Mouse (Mus musculus) embryonic facial prominence, embryonic 11.5 days (tissue): ENCODE measurements around the gene Mab21l2. TPM values are rescaled to one million over a fixed set of nuclear protein-coding genes. Genes with fewer than 3 reads are reported as not detected.

Source experiments
- ATAC-seq: fragments of 200-750 bp; cut with Nextera tagmentation; replicated peaks from 2 replicates; pipeline ENCODE4 v1.8.0; 2017; ENCODE audit warnings: low read depth; ENCODE audit not compliant: insufficient number of reproducible peaks, low FRiP score, low TSS enrichment
- DNase-seq: peaks from one replicate; pipeline ENCODE4 v3.0.0-alpha.2; 2015; ENCODE audit warnings: low spot score
- H3K27ac ChIP-seq: fragments of 300-500 bp; sonication (generic); replicated peaks from 2 replicates; pipeline ENCODE4 v1.5.1; 2014; ENCODE audit warnings: mild to moderate bottlenecking, low read depth, low read length, control low read depth
- H3K27me3 ChIP-seq: fragments of 300-500 bp; sonication (generic); 2 replicates; pipeline ENCODE4 v1.6.1; 2014; ENCODE audit warnings: mild to moderate bottlenecking, low read length, moderate library complexity, mixed read lengths; ENCODE audit not compliant: control insufficient read depth, insufficient read depth
- H3K36me3 ChIP-seq: fragments of 300-500 bp; sonication (generic); replicated peaks from 2 replicates; pipeline ENCODE4 v1.6.1; 2014; ENCODE audit warnings: low read depth, mild to moderate bottlenecking, low read length, moderate library complexity, mixed read lengths; ENCODE audit not compliant: control insufficient read depth, insufficient read depth
- H3K4me1 ChIP-seq: fragments of 300-500 bp; sonication (generic); 2 replicates; pipeline ENCODE4 v1.6.1; 2014; ENCODE audit warnings: low read length, mixed read lengths; ENCODE audit not compliant: control insufficient read depth, insufficient read depth
- H3K4me2 ChIP-seq: fragments of 300-500 bp; sonication (generic); 2 replicates; pipeline ENCODE4 v1.6.1; 2014; ENCODE audit warnings: low read depth, mild to moderate bottlenecking, control low read depth, low read length, moderate library complexity
- H3K4me3 ChIP-seq: fragments of 300-500 bp; sonication (generic); 2 replicates; pipeline ENCODE4 v1.5.1; 2014; ENCODE audit warnings: low read depth, low read length, control low read depth
- H3K9ac ChIP-seq: fragments of 300-500 bp; sonication (generic); replicated peaks from 2 replicates; pipeline ENCODE4 v1.6.1; 2014; ENCODE audit warnings: mild to moderate bottlenecking, control low read depth, low read length
- H3K9me3 ChIP-seq: fragments of 300-500 bp; sonication (generic); replicated peaks from 2 replicates; pipeline ENCODE4 v1.6.1; 2016; ENCODE audit warnings: mild to moderate bottlenecking, low read length, inconsistent platforms, mixed read lengths; ENCODE audit not compliant: control insufficient read depth
- WGBS: fragments of 180-500 bp; shearing (Covaris S2); extraction: QIAGEN DNeasy Blood & Tissue Kit; methylation state at CpG from one replicate; pipeline ENCODE4 v1.1.7; 2014; 5-methylcytosine and 5-hydroxymethylcytosine counted together
- polyA plus RNA-seq: library from polyadenylated mRNA; unstranded; fragments of >200 nt; fragmentation: Nextera tagmentation; extraction: Ambion mirVana; gene quantifications from 2 replicates; pipeline ENCODE4 v1.2.1, GENCODE M21; 2014

The Mab21l2 gene
- polyA plus RNA-seq, 1 experiment from 2014 or later, result 171 TPM

DNA sequence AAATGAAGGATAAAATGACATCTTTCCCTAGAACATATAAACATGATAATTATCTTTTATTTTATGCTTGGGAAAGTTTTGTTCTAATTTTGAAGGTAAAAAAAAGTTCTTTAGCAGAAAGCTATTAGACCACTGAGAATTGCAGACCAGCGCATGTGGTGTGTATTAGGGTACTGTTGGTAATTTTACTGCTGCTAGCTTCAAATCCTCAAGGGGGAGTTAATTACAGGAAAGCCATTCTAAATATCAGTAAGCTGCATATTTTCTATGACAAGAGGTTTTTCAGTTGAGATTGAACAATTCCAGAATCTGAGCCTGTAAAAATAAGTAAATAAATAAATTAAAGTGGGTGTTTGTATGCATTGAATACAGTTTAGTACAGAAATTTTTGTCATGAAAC lies 11.7 kb downstream of the Mab21l2 start:
- WGBS, result 28% methylated on average over 1 of the region's 1 CpGs
- ATAC-seq (no peak), DNase-seq (peak; percentile 76)
- no peak overlapping the region for H3K4me3 ChIP-seq
- H3K4me1 ChIP-seq, result no peaks in the 10 kb centered on the region
- no peak overlapping the region for H3K4me2 ChIP-seq
- H3K9ac ChIP-seq, result no peak overlapping the region
- H3K9me3 ChIP-seq, result no peaks in the 10 kb centered on the region
- H3K36me3 ChIP-seq, result no peaks in the 10 kb centered on the region
- H3K27ac ChIP-seq, result no peak overlapping the region
- no peaks in the 10 kb centered on the region for H3K27me3 ChIP-seq

GRCm38 (mm10) chr3:86531531-86532269 lies 16.7 kb downstream of the Mab21l2 start:
- no peak overlapping the region for H3K9ac ChIP-seq
- H3K27me3 ChIP-seq, result no peaks in the 10 kb centered on the region
- H3K36me3 ChIP-seq, result no peaks in the 10 kb centered on the region
- no peaks in the 10 kb centered on the region for H3K9me3 ChIP-seq
- no peaks in the 10 kb centered on the region for H3K4me1 ChIP-seq
- DNase-seq (peak; percentile 88), ATAC-seq (peak; percentile 73; the same call in 1 of the 2 replicates)
- peak overlapping the region; percentile 72; the same call in 1 of the 2 replicates for H3K27ac ChIP-seq
- no peak overlapping the region for H3K4me3 ChIP-seq
- WGBS, result 29% methylated on average over 16 of the region's 16 CpGs
- no peak overlapping the region for H3K4me2 ChIP-seq

- no peak overlapping the region for H3K4me2 ChIP-seq
- H3K9me3 ChIP-seq, result no peaks in the 10 kb centered on the region
- H3K4me1 ChIP-seq, result no peaks in the 10 kb centered on the region
- H3K36me3 ChIP-seq, result no peaks in the 10 kb centered on the region
- no peak overlapping the region for H3K27ac ChIP-seq
- no peak overlapping the region for H3K9ac ChIP-seq
- H3K27me3 ChIP-seq, result no peaks in the 10 kb centered on the region
- ATAC-seq, result no peak
- H3K4me3 ChIP-seq, result no peak overlapping the region
- no peak for DNase-seq
- WGBS, result 79% methylated on average over 3 of the region's 3 CpGs
Measured at GRCm38 (mm10) chr3:86522880-86523505, 25.4 kb downstream of the Mab21l2 start.

- Histone ChIP-seq H3K9me3 (no peaks in the 10 kb centered on the region), H3K4me1 (no peaks in the 10 kb centered on the region), H3K27me3 (no peaks in the 10 kb centered on the region), H3K4me2 (no peak overlapping the region), H3K36me3 (no peaks in the 10 kb centered on the region), H3K4me3 (no peak overlapping the region), H3K27ac (no peak overlapping the region), H3K9ac (no peak overlapping the region)
- WGBS, result 84% methylated on average over 2 of the region's 2 CpGs
- no peak for DNase-seq
- ATAC-seq, result no peak
Measured at GRCm38 (mm10) chr3:86518506-86519109, 29.8 kb downstream of the Mab21l2 start.

GRCm38 (mm10) chr3:86500586-86500985 lies 47.8 kb downstream of the Mab21l2 start:
- Histone ChIP-seq H3K27me3 (no peaks in the 10 kb centered on the region), H3K9ac (no peak overlapping the region), H3K27ac (no peak overlapping the region), H3K4me2 (no peak overlapping the region), H3K4me1 (no peaks in the 10 kb centered on the region), H3K4me3 (no peak overlapping the region), H3K9me3 (no peaks in the 10 kb centered on the region), H3K36me3 (no peaks in the 10 kb centered on the region)
- ATAC-seq (no peak), DNase-seq (no peak)
